Mouse (Mus musculus) MEL (cell line): ENCODE measurements around the gene Gm10073. TPM values are rescaled to one million over a fixed set of nuclear protein-coding genes. Genes with fewer than 3 reads are reported as not detected.

ENCODE experiments used
- DNase-seq: peaks from one replicate; pipeline ENCODE4 v3.0.0; 2011; ENCODE audit warnings: low read depth, low spot score
- H3K27ac ChIP-seq: 2 replicates; pipeline ENCODE4 v1.5.1; 2012; ENCODE audit warnings: low read depth, mild to moderate bottlenecking, control low read depth, low read length, moderate library complexity; ENCODE audit not compliant: control insufficient read depth
- H3K27me3 ChIP-seq, 2 experiments: fragments of 150-350 bp in 1 of 2; sonication (generic) in 1 of 2; 2 replicates each; pipeline ENCODE4 v1.6.1; 2012; ENCODE audit warnings: low read length in 2 of 2, mild to moderate bottlenecking in 2 of 2, improper control_type of control experiment in 1 of 2, moderate library complexity in 1 of 2; ENCODE audit not compliant: insufficient read depth in 2 of 2, control insufficient read depth in 1 of 2
- H3K36me3 ChIP-seq, 2 experiments: 2 replicates each; pipeline ENCODE4 v1.6.1; 2012 to 2014; ENCODE audit warnings: low read length in 2 of 2, improper control_type of control experiment in 1 of 2, inconsistent platforms in 1 of 2, mild to moderate bottlenecking in 1 of 2; ENCODE audit not compliant: insufficient read depth in 2 of 2, control insufficient read depth in 1 of 2
- H3K4me1 ChIP-seq, 2 experiments: fragments of 150-350 bp in 1 of 2; sonication (generic) in 1 of 2; 2 replicates each; pipeline ENCODE4 v1.6.1; 2012; ENCODE audit warnings: low read length in 2 of 2, improper control_type of control experiment in 1 of 2, mild to moderate bottlenecking in 1 of 2; ENCODE audit not compliant: insufficient read depth in 2 of 2, control insufficient read depth in 1 of 2
- H3K4me3 ChIP-seq, 2 experiments: fragments of 150-350 bp in 1 of 2; sonication (generic) in 1 of 2; 2 replicates each; pipeline ENCODE4 v1.5.1; 2012; ENCODE audit warnings: low read depth in 2 of 2, low read length in 2 of 2, mild to moderate bottlenecking in 2 of 2, moderate library complexity in 2 of 2, control low read depth in 1 of 2, improper control_type of control experiment in 1 of 2; ENCODE audit not compliant: control insufficient read depth in 1 of 2, insufficient read depth in 1 of 2
- H3K79me2 ChIP-seq: 2 replicates; pipeline ENCODE4 v1.6.1; 2012; ENCODE audit warnings: mild to moderate bottlenecking, low read length, moderate library complexity; ENCODE audit not compliant: control insufficient read depth, poor library complexity, insufficient read depth
- H3K9ac ChIP-seq: 2 replicates; pipeline ENCODE4 v1.6.1; 2012; ENCODE audit warnings: low read depth, mild to moderate bottlenecking, control low read depth, low read length, moderate library complexity; ENCODE audit not compliant: control insufficient read depth, poor library complexity, severe bottlenecking
- H3K9me3 ChIP-seq: fragments of 150-350 bp; sonication (generic); replicated peaks from 2 replicates; pipeline ENCODE4 v1.6.1; 2012; ENCODE audit warnings: mild to moderate bottlenecking, low read length, improper control_type of control experiment, moderate library complexity; ENCODE audit not compliant: insufficient read depth
- CHD1 ChIP-seq: IDR thresholded peaks from 2 replicates; pipeline ENCODE4 v1.6.1; 2012; ENCODE audit warnings: low read depth, mild to moderate bottlenecking, inconsistent platforms, low read length, improper control_type of control experiment
- CTCF ChIP-seq, 3 experiments: IDR thresholded peaks in 2 of 3; conservative IDR thresholded peaks in 1 of 3; 2 replicates each; pipeline ENCODE4 v1.5.1; 2011 to 2012; ENCODE audit warnings: low read length in 3 of 3, low read depth in 2 of 3, mild to moderate bottlenecking in 2 of 3, improper control_type of control experiment in 1 of 3, inconsistent platforms in 1 of 3, mixed read lengths in 1 of 3, moderate library complexity in 1 of 3; ENCODE audit not compliant: control insufficient read depth in 1 of 3, insufficient read depth in 1 of 3, poor library complexity in 1 of 3, severe bottlenecking in 1 of 3
- ELF1 ChIP-seq: IDR thresholded peaks from 2 replicates; pipeline ENCODE4 v1.6.1; 2014; ENCODE audit warnings: low read depth, mild to moderate bottlenecking, inconsistent platforms, low read length, improper control_type of control experiment, moderate library complexity
- EP300 ChIP-seq, 2 experiments: IDR thresholded peaks; 2 replicates each; pipeline ENCODE4 v1.6.1; 2011; ENCODE audit warnings: improper control_type of control experiment in 2 of 2, low read length in 2 of 2, low read depth in 1 of 2, mild to moderate bottlenecking in 1 of 2
- ETS1 ChIP-seq: IDR thresholded peaks from 2 replicates; pipeline ENCODE4 v1.6.1; 2012; ENCODE audit warnings: low read depth, mild to moderate bottlenecking, inconsistent platforms, low read length, improper control_type of control experiment, moderate library complexity
- GABPA ChIP-seq: IDR thresholded peaks from 2 replicates; pipeline ENCODE4 v1.6.1; 2012; ENCODE audit warnings: low read depth, mild to moderate bottlenecking, inconsistent platforms, low read length, improper control_type of control experiment, moderate library complexity
- JUND ChIP-seq: IDR thresholded peaks from 2 replicates; pipeline ENCODE4 v1.6.1; 2011; ENCODE audit warnings: low read depth, mild to moderate bottlenecking, improper control_type of control experiment, low read length
- MAZ ChIP-seq: IDR thresholded peaks from 2 replicates; pipeline ENCODE4 v1.6.1; 2012; ENCODE audit warnings: low read depth, mild to moderate bottlenecking, inconsistent platforms, low read length, improper control_type of control experiment
- MEF2A ChIP-seq: IDR thresholded peaks from 2 replicates; pipeline ENCODE4 v1.6.1; 2014; ENCODE audit warnings: low read depth, mild to moderate bottlenecking, inconsistent platforms, low read length, improper control_type of control experiment; ENCODE audit not compliant: poor library complexity, insufficient replicate concordance, severe bottlenecking; ENCODE audit errors: extremely low read depth
- SIN3A ChIP-seq: IDR thresholded peaks from 2 replicates; pipeline ENCODE4 v1.6.1; 2012; ENCODE audit warnings: low read length, improper control_type of control experiment, inconsistent platforms
- TAL1 ChIP-seq: IDR thresholded peaks from 2 replicates; pipeline ENCODE4 v1.6.1; 2012; ENCODE audit warnings: mild to moderate bottlenecking, inconsistent platforms, low read length, moderate library complexity, mixed read lengths
- TCF12 ChIP-seq: IDR thresholded peaks from 2 replicates; pipeline ENCODE4 v1.6.1; 2014; ENCODE audit warnings: low read depth, mild to moderate bottlenecking, inconsistent platforms, low read length, improper control_type of control experiment, moderate library complexity
- UBTF ChIP-seq: IDR thresholded peaks from 2 replicates; pipeline ENCODE4 v1.6.1; 2012; ENCODE audit warnings: low read depth, mild to moderate bottlenecking, inconsistent platforms, low read length, improper control_type of control experiment, moderate library complexity, borderline replicate concordance; ENCODE audit not compliant: insufficient read depth
- USF1 ChIP-seq: IDR thresholded peaks from 2 replicates; pipeline ENCODE4 v1.6.1; 2014; ENCODE audit warnings: low read depth, mild to moderate bottlenecking, inconsistent platforms, low read length, improper control_type of control experiment, moderate library complexity
- USF2 ChIP-seq, 2 experiments: IDR thresholded peaks; 2 replicates each; pipeline ENCODE4 v1.6.1; 2011 to 2012; ENCODE audit warnings: improper control_type of control experiment in 2 of 2, low read length in 2 of 2, borderline replicate concordance in 1 of 2, inconsistent platforms in 1 of 2, low read depth in 1 of 2, mild to moderate bottlenecking in 1 of 2; ENCODE audit not compliant: insufficient read depth in 1 of 2
- ZMIZ1 ChIP-seq: IDR thresholded peaks from 2 replicates; pipeline ENCODE4 v1.6.1; 2012; ENCODE audit warnings: low read depth, mild to moderate bottlenecking, inconsistent platforms, low read length, improper control_type of control experiment, moderate library complexity
- polyA plus RNA-seq, 2 experiments: library from polyadenylated mRNA; stranded (reverse) in 1 of 2; unstranded in 1 of 2; fragments of >175 nt in 1 of 2; fragments of >200 nt in 1 of 2; gene quantifications; 2 replicates each; pipeline versions ENCODE4 v1.2.1 to v1.2.4; 2012; ENCODE audit warnings: low replicate concordance in 2 of 2, low read depth in 1 of 2; ENCODE audit not compliant: insufficient read length in 2 of 2, insufficient read depth in 1 of 2, missing spikeins in 1 of 2
- total RNA-seq: library from RNA; depleted of rRNA; stranded (reverse); fragments of 300-350 nt; gene quantifications from 2 replicates; pipeline ENCODE4 v1.2.3, GENCODE M21; 2012

Gm10073 gene
- total and polyA plus RNA-seq, 3 experiments: 71.2 to 188 TPM; not detected in 1

DNA sequence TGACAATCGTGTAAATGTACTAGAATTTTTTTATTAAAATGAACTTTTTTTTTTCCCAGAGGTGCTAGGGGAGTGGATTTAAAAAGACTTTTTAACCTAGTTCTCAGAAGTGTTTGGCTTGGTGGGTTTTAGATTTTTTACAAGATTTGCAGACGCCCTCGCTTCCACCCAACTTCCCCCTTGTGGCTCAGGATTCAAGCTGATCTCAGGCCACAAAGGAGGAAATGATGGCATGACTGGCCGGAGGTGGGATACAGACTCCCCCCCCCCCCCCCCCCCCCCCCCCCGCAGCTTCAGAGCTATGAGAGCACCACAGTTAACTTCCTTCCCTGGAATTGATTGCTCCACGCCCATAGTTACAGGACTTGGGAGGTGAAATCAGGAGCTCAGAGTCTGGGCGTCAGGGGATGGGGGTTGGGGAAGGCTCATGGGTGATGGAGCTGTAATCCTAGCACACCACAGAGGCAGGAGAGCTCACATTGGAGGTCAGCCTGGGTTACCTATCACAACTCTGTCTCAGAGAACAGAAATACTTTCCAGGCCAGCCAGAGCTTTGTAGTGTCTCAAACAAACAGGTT, 17.1 kb downstream of the Gm10073 start:
- no peak overlapping the region for H3K4me3 ChIP-seq
- no peak for DNase-seq
- H3K27ac ChIP-seq: no peak overlapping the region
- H3K79me2 ChIP-seq: no peaks in the 10 kb centered on the region
- no peaks in the 10 kb centered on the region for H3K9me3 ChIP-seq
- H3K4me1 ChIP-seq: no peaks in the 10 kb centered on the region
- H3K9ac ChIP-seq: no peak overlapping the region
- no peaks in the 10 kb centered on the region for H3K27me3 ChIP-seq
- TF ChIP-seq USF1: no peak
- TF ChIP-seq GABPA: no peak
- TF ChIP-seq TAL1: no peak
- TF ChIP-seq CHD1: no peak
- TF ChIP-seq ZMIZ1: no peak
- no peak for TF ChIP-seq CTCF (IDR thresholded peaks at IDR 0.05 in 2 of 3, conservative IDR thresholded peaks at IDR 0.05 in 1 of 3; ENCODE audit: control insufficient read depth in 1 of 3, insufficient read depth in 1 of 3, low read depth in 2 of 3, low read length in 3 of 3, poor library complexity in 1 of 3, severe bottlenecking in 1 of 3)
- TF ChIP-seq MAZ: no peak
- TF ChIP-seq UBTF: no peak
- TF ChIP-seq USF2 (IDR thresholded peaks at IDR 0.05; ENCODE audit: borderline replicate concordance in 1 of 2, insufficient read depth in 1 of 2, low read depth in 1 of 2, low read length in 2 of 2): no peak
- no peak for TF ChIP-seq ELF1
- TF ChIP-seq JUND: no peak
- no peak for TF ChIP-seq TCF12
- no peak for TF ChIP-seq MEF2A
- no peak for TF ChIP-seq SIN3A
- TF ChIP-seq EP300 (IDR thresholded peaks at IDR 0.05; ENCODE audit: low read depth in 1 of 2, low read length in 2 of 2): no peak
- TF ChIP-seq, all 39 proteins: peak for 0
- no peaks in the 10 kb centered on the region for H3K36me3 ChIP-seq

DNA sequence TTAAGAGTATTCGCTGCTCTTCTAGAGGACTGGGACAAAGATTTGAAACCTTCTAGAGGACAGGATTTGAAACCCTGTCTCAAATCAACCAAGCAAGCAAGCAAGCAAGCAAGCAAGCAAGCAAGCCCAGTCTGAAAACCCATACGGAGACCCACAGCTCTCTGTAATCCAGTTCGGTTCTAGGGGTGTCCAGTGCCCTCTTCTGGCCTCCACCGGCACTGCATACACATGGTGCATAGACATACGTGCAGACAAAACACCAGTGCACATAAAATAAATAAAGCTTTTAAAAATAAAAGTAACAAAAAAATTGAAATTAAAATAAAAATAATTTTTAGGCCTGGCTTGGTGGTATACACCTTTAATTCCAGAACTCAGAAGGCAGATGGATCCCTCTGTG, 19.2 kb downstream of the Gm10073 start:
- no peaks in the 10 kb centered on the region for H3K36me3 ChIP-seq
- no peaks in the 10 kb centered on the region for H3K4me1 ChIP-seq
- H3K79me2 ChIP-seq: no peaks in the 10 kb centered on the region
- no peak overlapping the region for H3K9ac ChIP-seq
- no peak for TF ChIP-seq ETS1
- TF ChIP-seq CTCF (IDR thresholded peaks at IDR 0.05 in 2 of 3, conservative IDR thresholded peaks at IDR 0.05 in 1 of 3; ENCODE audit: control insufficient read depth in 1 of 3, insufficient read depth in 1 of 3, low read depth in 2 of 3, low read length in 3 of 3, poor library complexity in 1 of 3, severe bottlenecking in 1 of 3): peak; percentile 25 to 33 (median 26); a peak in 5 of 6 replicates
- TF ChIP-seq, all 39 proteins: peak for 1
- Histone ChIP-seq H3K27me3 (no peaks in the 10 kb centered on the region), H3K4me3 (no peak overlapping the region), H3K27ac (no peak overlapping the region), H3K9me3 (no peaks in the 10 kb centered on the region)
- DNase-seq: no peak
